Mouse (Mus musculus) thymus, postnatal 10 days (tissue): ENCODE measurements around the gene Gatd1.

Experiments used
- DNase-seq, 2 experiments: peaks; one replicate each; pipeline ENCODE4 v3.0.0; 2021; ENCODE audit warnings: low spot score in 2 of 2

Gatd1 gene

DNA sequence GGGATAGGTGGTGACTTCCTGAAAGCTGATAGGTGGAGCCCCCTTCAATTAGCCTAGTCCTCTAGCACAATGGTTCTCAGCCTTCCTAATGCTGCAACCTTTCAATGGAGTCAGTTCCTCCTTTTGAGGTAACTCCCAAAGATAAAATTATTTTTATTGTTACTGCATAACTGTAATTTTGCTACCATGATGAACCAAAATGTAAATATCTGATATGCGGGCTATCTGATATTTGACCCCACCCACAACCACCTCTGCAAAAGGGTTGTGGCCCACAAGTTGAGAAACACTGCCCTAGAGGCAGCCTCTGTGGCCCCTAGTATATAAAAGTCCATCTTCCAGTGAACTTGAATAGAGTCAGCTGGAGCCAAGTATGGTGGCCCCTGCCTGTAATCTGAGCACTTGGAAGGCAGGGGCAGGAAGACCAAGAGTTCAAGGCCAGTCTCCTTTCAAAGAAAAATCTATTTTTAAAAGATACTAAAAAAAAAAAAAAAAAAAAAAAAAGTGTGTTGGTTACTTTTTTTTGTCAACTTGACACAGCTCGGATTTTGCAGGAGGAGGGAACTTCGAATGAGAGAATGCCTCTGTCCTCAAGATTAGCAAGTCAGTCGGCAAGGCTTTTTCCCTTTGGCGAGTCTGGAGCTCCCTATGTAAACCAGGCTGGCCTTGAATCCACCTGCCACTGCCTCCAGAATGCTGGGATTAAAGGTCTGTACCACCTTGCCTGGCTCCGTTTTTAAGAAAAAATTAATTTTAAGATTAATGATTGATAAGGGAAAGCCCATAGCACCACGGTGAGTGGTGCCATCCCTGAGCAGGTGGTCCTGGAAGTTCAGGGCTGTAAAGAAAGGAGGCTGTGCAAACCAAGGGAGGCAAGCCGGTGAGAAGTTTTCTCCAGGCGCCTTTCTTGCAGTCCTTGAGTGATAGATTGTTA is 23.3 kb downstream of the Gatd1 start:
- DNase-seq: no peak

DNA sequence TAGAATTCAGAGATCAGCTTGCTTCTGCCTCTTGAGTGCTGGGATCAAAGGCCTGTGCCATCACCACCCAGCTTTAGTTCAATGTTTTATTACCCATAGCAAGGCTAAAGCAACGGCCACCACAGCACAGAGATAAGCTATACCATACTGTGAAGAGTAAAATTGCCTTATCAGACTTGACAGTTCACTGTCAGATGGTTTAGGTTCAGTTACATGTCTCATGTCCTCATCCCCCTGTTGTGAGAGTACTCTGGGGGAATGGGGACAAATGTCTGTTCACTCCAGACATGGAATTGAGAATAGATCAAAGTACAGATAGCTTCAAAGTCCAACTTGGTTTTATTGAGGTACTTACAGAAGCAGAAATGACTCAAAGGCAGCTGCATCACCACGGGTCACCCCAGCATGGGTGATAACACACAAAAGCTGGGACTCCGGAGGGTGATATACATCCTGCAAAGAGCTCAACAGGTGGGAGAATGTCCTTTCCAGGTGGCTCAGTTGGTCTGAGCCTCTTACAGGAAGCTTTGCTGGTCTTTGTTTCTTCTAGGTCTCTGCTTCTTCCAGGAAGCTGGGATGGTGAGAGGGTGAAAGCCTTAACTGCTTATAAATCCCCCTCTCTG is 25.3 kb downstream of the Gatd1 start:
- no peak for DNase-seq

DNA sequence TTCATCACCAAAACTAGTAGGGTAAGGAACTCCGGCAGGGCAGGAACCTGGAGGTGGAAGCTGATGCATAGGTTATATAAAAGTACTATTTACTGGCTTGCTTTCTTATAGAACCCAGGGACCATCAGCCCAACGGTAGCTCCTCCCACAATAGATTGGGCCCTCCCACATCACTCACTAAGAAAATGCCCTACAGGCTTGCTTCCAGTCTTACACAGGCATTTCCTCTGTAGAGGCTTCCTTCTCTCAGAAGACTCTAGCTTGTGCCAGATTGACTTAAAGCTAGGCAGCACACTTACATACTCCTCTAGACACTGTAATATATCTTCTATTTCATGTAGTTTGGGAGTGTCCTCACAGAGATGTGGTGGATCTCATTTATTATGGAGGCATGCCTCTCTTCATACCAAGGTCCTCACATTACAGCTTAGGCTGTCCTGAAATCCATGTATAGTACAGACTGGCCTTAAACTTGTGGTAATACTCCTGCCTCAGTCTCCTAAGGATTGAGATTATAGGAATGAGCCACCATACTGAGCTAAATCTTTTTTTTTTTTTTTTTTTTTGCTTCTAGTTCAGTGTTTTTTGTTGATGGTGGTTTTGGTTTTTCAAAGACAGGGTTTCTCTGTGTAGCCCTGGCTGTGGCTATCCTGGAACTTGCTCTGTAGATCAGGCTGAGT is 26.0 kb downstream of the Gatd1 start:
- DNase-seq: no peak

DNA sequence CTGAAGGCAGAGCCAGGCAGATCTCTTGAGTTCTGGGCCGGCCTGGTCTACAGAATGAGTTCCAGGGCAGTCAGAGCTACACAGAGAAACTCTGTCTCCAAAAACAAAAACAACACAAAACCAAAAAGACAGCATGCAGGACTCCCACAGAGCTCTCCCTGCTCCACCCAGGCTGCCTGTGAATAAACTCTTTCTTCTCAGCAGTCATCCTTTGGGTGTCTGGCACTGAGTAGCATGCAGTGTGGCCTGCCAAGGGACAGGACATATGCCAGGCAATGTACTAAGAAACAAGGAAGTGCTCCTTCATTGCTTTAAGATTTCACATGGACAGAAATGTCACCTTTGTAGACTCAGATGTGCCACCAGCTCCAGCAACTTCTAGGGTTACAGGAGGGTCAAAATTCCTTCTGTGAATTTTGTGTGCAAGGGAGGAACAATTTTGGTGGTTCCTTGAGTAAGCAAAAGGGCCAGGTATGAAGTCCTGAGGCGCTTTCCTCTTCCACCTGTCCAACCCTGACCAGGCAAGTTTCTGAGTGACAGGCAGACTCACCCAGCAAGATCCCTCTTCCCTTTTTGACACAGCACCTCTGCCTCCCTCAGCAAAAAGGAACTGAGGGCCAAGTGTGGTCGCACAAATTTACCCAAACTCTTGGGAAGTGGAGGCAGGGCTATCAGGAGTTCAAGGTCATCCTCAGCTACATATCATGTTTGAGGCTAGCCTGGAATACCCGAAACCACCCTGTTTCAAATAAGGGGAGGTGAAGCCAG is 32.7 kb downstream of the Gatd1 start:
- DNase-seq: no peak

DNA sequence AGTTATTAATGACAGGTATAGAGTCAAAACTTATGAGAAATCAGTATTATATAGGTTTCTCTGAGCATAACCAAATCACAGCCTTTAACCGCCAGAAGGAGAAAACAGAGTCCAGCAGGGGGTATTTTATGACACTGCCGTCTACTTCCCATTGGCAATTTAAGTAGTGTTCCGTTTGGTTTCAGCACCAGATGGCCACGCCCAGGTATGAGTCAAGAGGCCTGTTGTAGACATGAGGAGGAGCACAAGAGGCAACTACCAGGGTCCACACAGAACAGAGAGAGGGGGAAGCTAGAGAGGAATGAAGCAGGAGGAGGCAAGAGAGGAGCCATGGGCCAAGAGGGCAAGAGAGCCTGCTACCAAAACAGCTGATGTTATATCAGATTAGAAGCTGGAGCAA is 34.4 kb downstream of the Gatd1 start:
- DNase-seq: no peak

GRCm38 (mm10) chr7:141374399-141374798 is 39.5 kb downstream of the Gatd1 start:
- no peak for DNase-seq

DNA sequence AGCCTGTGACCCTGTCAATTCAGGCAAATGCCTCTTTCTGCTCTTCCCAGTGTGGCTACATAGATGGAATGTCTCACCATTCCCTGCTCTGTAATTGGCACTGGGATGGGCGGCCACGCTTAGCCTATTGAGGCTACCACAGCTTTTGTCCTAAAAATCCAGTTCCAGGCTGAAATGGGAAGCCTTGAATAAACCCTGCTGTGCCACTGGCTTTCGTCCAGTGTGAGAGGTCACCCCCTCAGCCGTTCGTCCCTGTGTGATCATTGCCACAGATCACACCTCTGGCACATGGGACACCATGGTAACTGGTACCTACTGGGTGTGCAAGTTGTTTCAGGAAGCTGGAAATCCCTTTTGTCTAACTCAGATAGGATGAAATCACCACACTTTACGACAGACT is 40.3 kb downstream of the Gatd1 start:
- DNase-seq: no peak

- no peak for DNase-seq
These were observed 41.9 kb downstream of the Gatd1 start for GRCm38 (mm10) chr7:141371942-141372595.

DNA sequence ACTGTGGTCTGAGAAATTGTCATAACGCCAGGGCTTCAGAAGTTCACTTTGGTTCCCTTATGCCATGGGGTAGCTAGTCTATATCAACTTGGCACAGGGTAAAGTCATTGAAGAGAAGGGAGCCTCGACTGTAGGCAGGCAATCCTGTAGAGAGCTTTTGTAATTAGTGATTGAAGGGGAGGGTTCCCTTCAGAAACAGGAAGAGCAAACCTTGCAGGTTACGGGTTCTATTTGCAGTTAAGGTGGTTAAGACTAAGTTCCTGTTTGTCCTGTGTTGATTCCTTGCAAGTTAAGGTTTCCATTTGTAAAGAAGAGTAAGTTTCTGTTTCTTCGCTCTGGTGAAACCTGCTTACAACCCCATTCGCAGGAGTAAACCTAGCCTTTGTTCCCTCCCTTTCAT is 44.0 kb downstream of the Gatd1 start:
- DNase-seq: no peak

GRCm38 (mm10) chr7:141367358-141367757 is 46.6 kb downstream of the Gatd1 start:
- no peak for DNase-seq

DNA sequence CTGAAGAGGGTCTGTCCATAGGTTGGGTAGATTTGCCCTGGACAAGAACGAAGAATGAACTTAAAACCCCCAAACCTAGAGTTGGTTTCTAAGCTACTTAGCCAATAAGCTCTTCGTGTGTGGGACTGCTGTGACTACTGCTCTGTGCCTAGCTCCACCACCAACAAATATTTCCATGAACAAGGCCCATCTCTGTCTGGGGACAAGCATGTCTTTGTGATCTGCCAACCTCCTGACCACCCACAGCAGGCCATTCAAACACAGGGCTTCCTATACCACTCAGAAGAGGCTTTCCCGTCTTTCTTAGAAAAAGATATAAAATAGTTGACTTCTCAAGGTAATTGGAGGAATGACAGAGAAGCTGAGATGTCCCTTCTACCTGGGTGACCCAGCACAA is 48.9 kb downstream of the Gatd1 start:
- DNase-seq: no peak

DNA sequence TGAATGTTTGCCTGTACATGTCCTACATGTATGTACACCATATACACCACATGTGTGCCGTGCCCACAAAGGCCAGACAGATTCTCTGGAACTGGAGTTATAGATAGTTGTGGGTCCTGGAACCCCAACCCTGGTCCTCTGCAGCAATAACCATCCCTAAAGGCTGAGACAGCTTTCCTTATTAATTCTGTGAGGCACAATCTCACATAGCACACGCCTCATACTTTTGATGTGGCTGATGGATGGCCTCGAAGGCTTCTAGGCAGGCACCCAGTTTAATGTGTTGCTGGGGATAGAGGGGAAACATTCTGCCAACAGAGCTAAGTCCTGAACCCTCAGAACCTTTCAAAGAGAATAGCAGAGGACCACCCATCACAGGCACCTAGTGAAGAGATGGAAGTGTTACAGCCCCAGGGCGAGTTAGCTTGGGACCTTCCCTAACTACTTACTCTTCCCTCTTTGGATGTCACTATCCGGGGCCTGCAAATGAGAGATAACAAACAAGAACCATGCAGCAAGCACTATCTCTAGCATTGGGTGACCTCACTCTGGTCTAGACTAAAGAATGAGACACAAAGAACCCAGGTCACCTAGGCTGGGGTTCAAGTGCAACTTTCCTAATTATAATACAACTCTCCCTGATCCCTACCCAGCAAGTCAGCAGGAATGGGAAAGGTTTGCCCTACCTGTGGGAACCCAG is 49.4 kb downstream of the Gatd1 start:
- no peak for DNase-seq

DNA sequence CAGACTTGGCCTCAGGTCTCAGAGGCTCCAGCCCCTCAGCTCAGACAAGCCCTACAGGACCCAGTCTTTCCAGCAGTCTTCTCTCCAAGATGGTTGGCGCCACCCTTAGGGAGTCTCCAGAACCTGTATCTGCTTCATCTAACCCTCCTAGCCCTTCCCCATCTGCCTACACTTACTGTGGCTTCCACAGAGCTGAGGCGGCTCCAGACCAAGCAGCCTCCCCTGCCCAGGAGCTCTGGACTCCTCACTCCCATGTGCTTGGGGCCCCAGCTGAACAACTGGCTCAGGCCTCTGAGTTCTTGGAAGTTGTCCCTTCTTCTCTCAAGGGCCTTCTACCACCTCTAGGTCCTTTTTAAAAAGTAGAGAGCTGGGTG is 50.2 kb downstream of the Gatd1 start:
- DNase-seq: no peak

DNA sequence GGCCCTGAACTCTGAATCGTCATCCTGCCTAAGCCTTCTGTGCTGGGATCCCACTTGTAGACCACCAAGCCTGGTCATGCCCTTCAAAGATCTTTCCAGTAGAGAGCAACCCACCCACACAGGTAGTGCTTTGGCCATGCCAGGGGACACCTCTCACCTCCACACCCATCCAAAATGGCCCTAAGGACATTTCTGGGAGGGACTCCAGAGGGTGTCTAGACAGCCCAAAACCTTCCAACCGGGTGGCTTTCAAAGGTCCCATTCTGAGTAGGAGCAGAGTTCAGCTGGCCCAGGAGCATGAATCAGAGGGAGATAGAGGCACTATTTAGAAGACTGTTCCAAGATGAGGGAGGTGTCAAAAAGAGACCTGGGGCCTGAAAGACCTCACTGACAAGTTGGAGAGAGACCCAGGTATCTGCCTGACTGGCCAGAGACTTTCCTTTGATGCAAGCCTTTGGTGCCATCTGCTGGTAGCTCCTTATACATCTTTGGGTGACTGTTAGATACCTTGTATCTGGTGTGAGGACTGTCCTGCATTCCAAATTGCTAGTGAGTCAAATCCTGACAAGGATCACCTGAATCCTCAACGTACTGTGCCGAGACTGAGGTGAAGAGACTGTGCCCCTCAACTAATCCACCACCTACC is 50.7 kb downstream of the Gatd1 start:
- DNase-seq: peak; percentile 41 to 67

DNA sequence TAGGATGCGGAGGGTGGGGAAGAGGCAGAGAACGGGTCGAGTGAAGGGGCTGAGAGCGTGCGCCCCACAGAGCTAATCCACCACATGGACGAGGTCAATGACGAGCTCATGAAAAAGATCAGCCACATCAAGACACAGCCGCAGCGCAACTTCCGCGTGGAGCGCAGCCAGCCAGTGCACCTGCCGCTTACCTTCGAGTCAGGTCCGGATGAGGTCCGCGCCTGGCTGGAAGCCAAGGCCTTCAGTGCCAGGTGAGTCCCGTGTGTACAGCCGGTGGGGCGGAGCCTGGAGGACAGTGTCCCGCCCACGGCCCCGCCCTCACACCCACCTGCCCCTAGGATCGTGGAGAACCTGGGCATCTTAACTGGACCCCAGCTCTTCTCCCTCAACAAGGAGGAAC is 52.4 kb downstream of the Gatd1 start:
- DNase-seq: peak in 1 of 2 experiments; percentile 19
